Mouse (Mus musculus): Measurements from ENCODE around the gene 1700016K19Rik. TPM values are rescaled to one million over a fixed set of nuclear protein-coding genes. Genes with fewer than 3 reads are reported as not detected.
"Not testable (repeated sequence)": the region's sequence is repeated elsewhere in the genome, so short reads cannot be mapped to it uniquely, and the experiment has no call there.

Gene 1700016K19Rik
- total RNA-seq, 2 experiments from 2014 or later, result not detected

GRCm38 (mm10) chr11:75983194-75983593 lies 16.5 kb upstream of the 1700016K19Rik start:
- intact Hi-C loops (cut with DNase I), result no loop called here
- DNase-seq, result no peak

GRCm38 (mm10) chr11:75984581-75984980 lies 15.1 kb upstream of the 1700016K19Rik start:
- no peak for DNase-seq
- intact Hi-C loops (cut with DNase I), result no loop called here

DNA sequence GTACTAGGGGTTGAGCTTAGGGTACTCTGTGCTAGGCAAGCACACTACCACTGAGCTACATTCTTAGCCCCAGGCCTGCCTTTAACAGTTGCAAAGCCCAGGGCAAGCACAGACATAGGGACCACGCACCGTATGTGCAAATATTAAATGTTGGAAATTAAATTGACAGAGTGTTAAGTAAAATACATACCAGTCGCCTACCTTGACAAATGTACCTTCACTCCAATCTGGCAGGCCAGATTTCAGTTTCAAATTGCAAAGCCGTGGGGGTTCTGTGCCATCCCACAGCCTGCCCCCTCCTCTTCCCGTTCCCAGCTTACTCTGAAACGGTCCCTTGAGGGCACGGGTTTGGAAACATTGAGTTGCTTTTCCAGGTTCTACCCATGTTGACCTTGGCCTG lies 13.8 kb upstream of the 1700016K19Rik start:
- DNase-seq, result no peak

DNA sequence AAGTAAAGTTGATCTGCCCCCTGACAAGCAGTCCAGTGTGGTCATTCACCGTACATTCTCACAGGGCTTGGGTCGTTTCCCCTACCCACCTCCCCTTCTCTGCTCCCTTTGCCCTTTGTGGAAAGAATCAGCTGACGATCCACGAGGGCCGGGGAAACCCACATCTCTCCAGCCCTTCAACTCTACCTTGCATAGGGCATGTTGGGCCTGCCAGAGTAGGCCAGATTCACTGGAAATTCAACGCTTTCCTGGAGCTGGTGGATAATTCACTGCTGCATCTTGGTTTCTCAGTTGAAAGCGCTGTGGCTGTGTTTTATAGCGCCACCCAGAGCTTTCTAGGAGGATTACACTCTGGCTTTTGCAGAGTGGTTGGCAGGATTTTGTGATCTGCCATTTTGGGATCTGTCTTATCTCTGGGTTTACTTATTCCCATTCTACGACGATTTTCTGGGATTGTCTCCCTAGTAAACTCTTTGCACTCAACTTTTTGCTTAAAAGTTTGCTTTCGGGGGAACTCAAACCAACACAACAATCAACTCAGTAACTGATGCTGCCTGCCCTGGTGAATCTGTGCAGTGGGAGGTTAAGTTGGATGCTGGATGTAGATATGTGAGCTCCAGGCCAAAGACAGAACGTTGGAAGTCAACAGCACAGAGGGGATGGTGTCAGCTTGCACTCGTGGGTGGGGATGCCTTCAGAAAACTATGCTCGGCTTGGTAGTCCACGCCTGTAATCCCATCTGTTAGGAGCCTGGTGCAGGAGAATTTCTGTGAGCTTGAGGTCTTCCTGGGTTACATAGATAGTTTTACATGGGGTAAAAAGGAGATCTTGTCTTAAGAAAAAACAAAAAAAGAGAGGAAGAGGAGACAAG lies 8.5 kb upstream of the 1700016K19Rik start:
- intact Hi-C loops (cut with DNase I), result no loop called here
- DNase-seq, result no peak

More for the DNA sequence above, 13.8 kb upstream of the 1700016K19Rik start:
- intact Hi-C loops (cut with DNase I), result no loop called here

DNA sequence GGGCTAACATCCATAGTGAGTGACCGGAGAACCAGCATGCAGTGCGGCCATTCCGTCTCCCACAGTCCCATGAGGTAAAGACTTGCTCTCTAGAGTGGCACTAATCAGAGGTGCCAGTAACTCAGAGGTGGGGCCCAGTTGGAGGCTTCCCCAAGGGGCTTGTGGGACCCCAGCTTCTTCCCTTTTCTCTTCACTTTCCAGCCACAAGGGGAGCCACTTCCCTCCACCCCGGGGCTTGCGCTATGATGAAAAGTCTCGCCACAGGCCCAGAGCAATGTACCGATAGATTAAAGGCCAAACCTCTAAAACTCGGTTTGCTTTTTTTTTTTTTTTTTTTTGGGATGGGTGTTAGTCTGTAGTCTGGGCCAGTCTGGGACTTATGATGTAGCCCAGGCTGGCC lies 7.8 kb upstream of the 1700016K19Rik start:
- intact Hi-C loops (cut with DNase I), result no loop called here
- DNase-seq, result no peak

- DNase-seq, result no peak
- intact Hi-C loops (cut with DNase I), result no loop called here
Measured at GRCm38 (mm10) chr11:75992481-75992880, 7.2 kb upstream of the 1700016K19Rik start.

GRCm38 (mm10) chr11:75994357-75994756 lies 5.4 kb upstream of the 1700016K19Rik start:
- intact Hi-C loops (cut with DNase I), result no loop called here
- no peak for DNase-seq

DNA sequence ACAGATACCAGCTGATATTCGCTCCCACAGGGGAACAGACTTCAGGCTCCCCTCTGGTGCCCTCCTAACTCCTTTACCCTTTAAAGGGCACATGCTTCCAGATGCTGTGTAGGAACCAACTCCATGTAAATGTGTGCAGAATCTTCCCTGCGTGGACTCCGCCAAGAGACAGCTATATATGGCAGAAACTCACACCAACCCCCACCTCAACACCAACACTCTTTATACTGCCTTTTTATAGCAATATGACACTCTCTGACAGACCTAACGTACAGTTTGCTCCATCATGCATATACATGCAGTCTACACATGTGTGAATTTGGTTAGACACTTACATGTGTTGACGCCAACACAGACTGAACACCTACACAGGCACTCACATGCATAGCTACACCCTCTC lies 989 bp downstream of the 1700016K19Rik start:
- DNase-seq, result no peak
- intact Hi-C loops (cut with DNase I), result no loop called here

DNA sequence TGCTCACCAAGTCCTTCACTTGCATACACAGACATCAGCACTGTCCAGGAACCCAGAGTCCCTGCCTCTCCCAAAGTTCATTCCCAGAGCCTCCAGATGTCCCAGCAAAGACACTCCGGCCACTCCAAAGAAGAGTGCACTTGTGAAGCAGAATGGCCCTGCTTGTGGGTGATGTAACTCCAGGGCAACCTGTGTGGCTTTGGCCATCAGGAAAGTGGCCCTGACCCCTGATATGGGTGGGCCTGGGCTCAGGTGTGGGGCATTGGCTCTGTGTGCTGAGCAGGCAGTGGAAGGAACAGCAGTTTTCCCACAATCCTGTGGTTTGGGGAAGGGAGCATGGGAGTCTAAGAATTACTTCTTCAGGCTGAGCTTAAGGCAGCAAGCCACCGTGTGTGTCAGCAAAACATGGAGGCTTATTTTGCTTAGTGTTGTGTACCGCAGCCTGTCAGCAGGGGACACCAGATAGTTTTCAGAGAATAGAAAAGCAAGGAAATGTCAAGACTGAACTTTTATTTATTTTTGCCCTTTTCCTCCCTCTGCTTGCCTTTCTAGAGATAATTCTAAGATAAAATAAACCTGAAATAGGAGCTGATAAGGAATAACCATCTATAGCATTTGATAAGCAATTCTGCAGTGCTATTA lies 1.6 kb downstream of the 1700016K19Rik start:
- no peak for DNase-seq
- intact Hi-C loops (cut with DNase I), result no loop called here

DNA sequence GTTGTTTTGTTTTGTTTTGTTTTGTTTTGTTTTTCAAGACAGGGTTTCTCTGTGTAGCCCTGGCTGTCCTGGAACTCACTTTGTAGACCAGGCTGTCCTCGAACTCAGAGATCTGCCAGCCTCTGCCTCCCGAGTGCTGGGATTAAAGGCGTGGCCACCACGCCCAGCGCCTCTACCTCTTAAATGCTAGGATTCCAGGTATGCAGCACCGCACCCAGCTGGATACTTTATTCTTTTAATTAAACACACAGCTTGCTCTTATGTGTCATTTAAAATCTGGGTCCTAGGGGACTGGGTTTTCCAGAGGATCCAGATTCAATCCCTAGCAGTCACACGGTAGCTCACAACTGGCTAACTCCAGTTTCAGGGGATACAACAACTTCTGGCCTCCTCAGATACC lies 4.6 kb downstream of the 1700016K19Rik start:
- intact Hi-C loops (cut with DNase I); DNase-seq: not testable (repeated sequence)

DNA sequence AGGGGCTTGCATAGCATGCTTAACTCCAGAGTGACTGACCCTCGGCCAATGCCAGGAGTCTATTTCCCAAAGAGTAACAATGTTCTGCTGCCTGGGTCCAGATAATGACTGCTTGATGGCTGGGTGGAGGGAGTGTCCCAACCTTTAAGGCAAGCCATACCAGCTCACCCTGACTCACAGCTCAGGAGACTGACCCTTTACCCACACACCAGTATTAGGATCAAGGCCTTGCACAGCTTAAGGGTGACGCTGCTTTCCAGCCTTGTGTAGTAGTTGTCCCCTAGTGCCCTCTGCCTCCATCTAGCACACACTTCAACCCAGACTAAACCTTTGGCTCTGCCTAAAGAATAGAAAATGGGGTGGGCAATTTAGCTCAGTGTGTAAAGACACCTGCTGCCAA lies 8.4 kb downstream of the 1700016K19Rik start:
- intact Hi-C loops (cut with DNase I), result no loop called here
- no peak for DNase-seq

DNA sequence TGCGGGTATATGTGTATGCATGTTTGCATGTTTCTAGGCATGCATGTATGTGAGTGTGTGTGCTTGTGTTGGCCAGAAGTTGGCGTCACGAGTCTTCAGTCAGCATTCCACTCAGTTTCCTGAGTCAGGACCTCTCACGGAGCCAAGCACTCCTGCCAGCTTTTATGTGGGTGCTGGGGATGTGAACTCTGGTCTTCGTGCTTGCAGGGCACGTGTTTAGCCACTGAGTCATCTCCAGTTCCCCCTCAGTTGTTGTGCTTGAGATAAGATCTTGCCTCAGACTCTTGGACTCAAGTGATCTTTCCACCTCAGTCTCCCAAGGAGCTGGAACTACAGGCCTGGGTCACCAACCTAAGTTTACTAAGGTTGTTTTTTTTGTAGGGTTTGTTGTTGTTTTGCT lies 9.4 kb downstream of the 1700016K19Rik start:
- DNase-seq, result no peak
- intact Hi-C loops (cut with DNase I), result no loop called here

DNA sequence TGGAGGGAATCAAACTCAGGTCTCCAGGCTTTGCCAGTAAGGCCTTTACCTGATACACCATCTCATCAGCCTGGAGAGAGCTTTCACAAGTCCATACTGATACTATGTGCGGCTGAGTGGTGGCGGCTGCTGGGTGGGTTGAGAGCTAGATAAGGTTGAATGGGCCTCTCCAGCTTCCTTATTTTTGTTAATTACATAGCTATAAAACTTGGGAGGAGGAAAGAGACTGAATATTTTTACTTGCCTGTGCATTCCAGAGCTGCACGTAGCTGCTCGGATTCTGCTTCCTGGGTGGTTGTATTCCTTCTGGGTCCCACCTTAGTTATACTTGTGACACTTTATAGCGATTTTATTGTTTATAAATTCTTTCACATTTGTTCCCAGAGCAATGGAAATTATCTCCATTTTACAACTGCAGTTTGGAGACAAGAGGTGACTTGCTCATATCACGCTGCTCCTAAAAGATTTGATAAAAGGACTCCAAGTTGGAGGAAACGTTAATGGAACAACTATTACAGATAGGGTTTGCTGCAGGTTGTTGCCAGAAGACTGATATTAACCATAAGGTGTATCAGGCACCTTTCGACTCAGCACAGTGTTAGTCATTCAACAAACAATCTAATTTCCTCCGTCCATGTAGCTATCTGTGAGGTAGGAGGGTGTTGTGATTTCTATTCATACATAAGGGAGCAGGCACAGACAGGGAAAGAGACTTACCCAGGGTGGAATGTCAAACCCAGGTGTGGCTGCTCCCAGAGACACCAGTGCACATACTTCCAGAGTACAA lies 11.3 kb downstream of the 1700016K19Rik start:
- intact Hi-C loops (cut with DNase I), result no loop called here
- DNase-seq, result no peak

DNA sequence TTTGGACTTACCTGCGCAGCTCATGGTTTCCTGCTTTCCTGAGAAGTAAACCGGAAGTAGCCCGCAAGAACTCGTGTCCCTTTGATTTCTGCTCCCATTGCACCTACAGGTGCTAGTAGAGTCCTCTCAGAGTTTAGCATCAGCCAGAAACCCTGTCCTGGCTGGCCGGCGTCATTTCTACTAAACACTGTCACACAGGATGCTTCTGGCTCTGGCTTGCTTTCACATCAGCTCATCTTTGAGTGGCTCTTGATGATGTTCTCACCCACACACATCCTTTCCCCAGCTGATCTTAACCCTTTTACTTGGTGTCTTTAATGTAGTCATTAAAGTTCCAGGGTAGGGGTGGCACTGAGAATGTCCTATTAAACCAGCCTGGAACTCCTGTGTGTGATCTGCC lies 15.5 kb downstream of the 1700016K19Rik start:
- intact Hi-C loops (cut with DNase I), result no loop called here
- no peak for DNase-seq

- DNase-seq, result no peak
- intact Hi-C loops (cut with DNase I), result no loop called here
Measured at GRCm38 (mm10) chr11:76015814-76016213, 16.1 kb downstream of the 1700016K19Rik start.

- intact Hi-C loops (cut with DNase I), result no loop called here
- DNase-seq, result no peak
Measured at GRCm38 (mm10) chr11:76019879-76020278, 20.2 kb downstream of the 1700016K19Rik start.

DNA sequence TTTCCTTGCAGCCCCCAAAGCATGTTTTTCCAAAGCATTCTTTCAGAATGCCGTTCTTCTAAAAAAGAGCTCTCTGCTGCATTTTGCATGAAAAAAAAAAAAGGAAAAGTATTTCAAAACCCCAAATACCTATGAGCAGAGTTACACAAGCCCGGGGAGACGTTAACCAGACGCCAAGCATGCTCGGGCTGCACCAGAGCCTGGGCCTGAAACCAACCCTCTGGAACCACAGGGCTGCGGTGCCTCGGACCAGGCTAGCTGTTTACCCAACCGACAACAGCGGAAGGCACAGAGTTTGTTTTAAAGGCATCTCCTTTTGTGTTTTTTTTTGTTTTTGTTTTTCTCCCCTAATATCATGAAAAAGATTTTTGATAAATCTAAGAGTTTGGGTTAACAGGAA lies 21.2 kb downstream of the 1700016K19Rik start:
- intact Hi-C loops (cut with DNase I), result no loop called here
- DNase-seq, result no peak

DNA sequence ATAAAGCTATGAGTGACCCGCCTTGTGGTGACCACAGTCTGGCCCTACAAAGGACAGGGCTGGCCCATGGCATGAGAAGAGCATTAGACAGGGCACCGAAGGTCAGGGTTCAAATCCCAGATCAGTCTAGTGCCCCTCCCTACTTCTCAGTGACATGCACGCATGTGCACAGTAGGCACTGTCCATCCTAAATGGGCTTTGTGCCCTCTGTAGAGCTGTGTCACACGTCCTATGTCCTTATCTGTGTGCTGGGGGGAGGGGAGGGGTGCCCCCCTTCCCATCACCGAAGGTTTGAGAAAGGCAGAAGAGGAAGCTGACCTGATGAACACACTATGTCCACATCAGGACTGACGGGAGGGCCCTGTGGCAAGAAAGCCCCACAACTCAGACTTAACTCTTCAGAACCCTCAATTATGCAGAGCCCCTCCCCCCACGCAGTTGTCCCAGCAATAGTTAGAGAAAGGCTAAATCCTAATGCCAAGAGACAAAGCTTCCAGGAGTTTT lies 25.4 kb downstream of the 1700016K19Rik start:
- intact Hi-C loops (cut with DNase I), result loop anchor here (5.0 kb wide), 2 partner anchors 57 to 142 kb away; no protein-coding TSS in a partner anchor
- DNase-seq, result no peak

- intact Hi-C loops (cut with DNase I), result loop anchor here (5.0 kb wide), 2 partner anchors 56 to 141 kb away; no protein-coding TSS in a partner anchor
- no peak for DNase-seq
Measured at GRCm38 (mm10) chr11:76026527-76027138, 26.9 kb downstream of the 1700016K19Rik start.

All from gastrocnemius, postnatal 36 days (tissue).